Mouse (Mus musculus) kidney, embryonic 15.5 days (tissue): ENCODE results near the gene Naxe. TPM values are rescaled to one million over a fixed set of nuclear protein-coding genes. Genes with fewer than 3 reads are reported as not detected.

Source experiments
- ATAC-seq: fragments of 200-750 bp; cut with Nextera tagmentation; replicated peaks from 2 replicates; pipeline ENCODE4 v1.8.0; 2017; ENCODE audit warnings: moderate TSS enrichment; ENCODE audit not compliant: low FRiP score
- H3K27ac ChIP-seq: fragments of 300-500 bp; sonication (generic); 2 replicates; pipeline ENCODE4 v1.5.1; 2015; ENCODE audit warnings: mild to moderate bottlenecking, inconsistent platforms
- H3K27me3 ChIP-seq: fragments of 300-500 bp; sonication (generic); 2 replicates; pipeline ENCODE4 v1.6.1; 2015; ENCODE audit warnings: inconsistent platforms
- H3K36me3 ChIP-seq: fragments of 300-500 bp; sonication (generic); 2 replicates; pipeline ENCODE4 v1.6.1; 2015; ENCODE audit warnings: inconsistent platforms
- H3K4me1 ChIP-seq: fragments of 300-500 bp; sonication (generic); 2 replicates; pipeline ENCODE4 v1.6.1; 2015; ENCODE audit warnings: inconsistent platforms
- H3K4me2 ChIP-seq: fragments of 300-500 bp; sonication (generic); 2 replicates; pipeline ENCODE4 v1.6.1; 2015; ENCODE audit warnings: moderate library complexity, mild to moderate bottlenecking, inconsistent platforms
- H3K4me3 ChIP-seq: fragments of 300-500 bp; sonication (generic); replicated peaks from 2 replicates; pipeline ENCODE4 v1.5.1; 2015; ENCODE audit warnings: mild to moderate bottlenecking, inconsistent platforms
- H3K9ac ChIP-seq: fragments of 300-500 bp; sonication (generic); 2 replicates; pipeline ENCODE4 v1.6.1; 2015; ENCODE audit warnings: mild to moderate bottlenecking, inconsistent platforms
- H3K9me3 ChIP-seq: fragments of 300-500 bp; sonication (generic); replicated peaks from 2 replicates; pipeline ENCODE4 v1.6.1; 2016; ENCODE audit warnings: inconsistent platforms
- whole genome bisulfite sequencing: fragments of 180-500 bp; shearing (Covaris S2); methylation state at CpG from one replicate; pipeline ENCODE4 v1.1.7; 2015; ENCODE audit warnings: mixed read lengths; 5-methylcytosine and 5-hydroxymethylcytosine counted together
- polyA plus RNA-seq: library from polyadenylated mRNA; unstranded; fragments of >200 nt; fragmentation: Nextera tagmentation; extraction: Ambion mirVana; gene quantifications from 2 replicates; pipeline ENCODE4 v1.2.1, GENCODE M21; 2015

Naxe gene
- polyA plus RNA-seq, 1 experiment from 2014 or later: 174 TPM

- no peaks in the 10 kb centered on the region for H3K9me3 ChIP-seq
- WGBS: 10% methylated on average over 6 of the region's 6 CpGs
- no peak overlapping the region for H3K4me2 ChIP-seq
- H3K4me1 ChIP-seq: no peaks in the 10 kb centered on the region
- no peak overlapping the region for H3K9ac ChIP-seq
- H3K4me3 ChIP-seq: no peak overlapping the region
- H3K36me3 ChIP-seq: no peaks in the 10 kb centered on the region
- no peak for ATAC-seq
- H3K27me3 ChIP-seq: peaks cover 40% of the 10 kb centered on the region
- no peak overlapping the region for H3K27ac ChIP-seq
These were observed 47.5 kb downstream of the Naxe start for GRCm38 (mm10) chr3:88010634-88011265.

Other genes starting within 250 kb of the Naxe start
- gene Pear1, start 234.2 kb downstream of the Naxe start, polyA plus RNA-seq: 40.8 and 51.0 TPM in 2 replicates
- 0.09 TPM in 1 of 2 replicates, not detected in the other for gene Sh2d2a, start 211.7 kb downstream of the Naxe start, polyA plus RNA-seq
- 14.4 and 16.1 TPM in 2 replicates for gene Prcc, start 172.9 kb downstream of the Naxe start, polyA plus RNA-seq
- gene Hdgf, start 152.2 kb downstream of the Naxe start, polyA plus RNA-seq: 221 and 234 TPM in 2 replicates
- gene Mrpl24, start 139.0 kb downstream of the Naxe start, polyA plus RNA-seq: 85.4 TPM in 2 replicates
- 62.5 and 64.3 TPM in 2 replicates for gene Isg20l2, start 128.2 kb downstream of the Naxe start, polyA plus RNA-seq
- gene Rrnad1, start 127.8 kb downstream of the Naxe start, polyA plus RNA-seq: 17.7 and 23.0 TPM in 2 replicates
- 81.1 and 82.3 TPM in 2 replicates for gene Crabp2, start 109.8 kb downstream of the Naxe start, polyA plus RNA-seq
- 31.1 and 34.6 TPM in 2 replicates for gene Nes, start 87.4 kb downstream of the Naxe start, polyA plus RNA-seq
- 0.17 and 0.33 TPM in 2 replicates for gene Bcan, start 58.3 kb downstream of the Naxe start, polyA plus RNA-seq
- 0.12 and 0.23 TPM in 2 replicates for gene Hapln2, start 30.9 kb downstream of the Naxe start, polyA plus RNA-seq
- 38.2 and 45.4 TPM in 2 replicates for gene Gpatch4, start 15.4 kb downstream of the Naxe start, polyA plus RNA-seq
- gene Ttc24, start 19.8 kb upstream of the Naxe start, polyA plus RNA-seq: not detected in 2 replicates
- 18.5 and 22.1 TPM in 2 replicates for gene Iqgap3, start 23.5 kb upstream of the Naxe start, polyA plus RNA-seq
- 18.5 and 21.5 TPM in 2 replicates for gene Mef2d, start 83.9 kb upstream of the Naxe start, polyA plus RNA-seq
- gene Rhbg, start 196.2 kb upstream of the Naxe start, polyA plus RNA-seq: 6.5 and 6.6 TPM in 2 replicates
- 2.5 and 2.9 TPM in 2 replicates for gene Gm38392, start 228.7 kb upstream of the Naxe start, polyA plus RNA-seq
- gene Tsacc, start 238.5 kb upstream of the Naxe start, polyA plus RNA-seq: 12.9 and 15.6 TPM in 2 replicates
- 587 and 599 TPM in 2 replicates for gene Cct3, start 238.6 kb upstream of the Naxe start, polyA plus RNA-seq